Mouse (Mus musculus): ENCODE results near the gene Cxcr4. TPM values are rescaled to one million over a fixed set of nuclear protein-coding genes. Genes with fewer than 3 reads are reported as not detected.
A peak's percentile ranks its signal among the peaks of the same experiment; 100 is the strongest.

The Cxcr4 gene
- polyA plus RNA-seq (2012; ENCODE audit: insufficient read depth, low replicate concordance): 1.4 TPM in 1 of 2 replicates, not detected in the other

- Histone ChIP-seq H3K4me3 (replicated peaks) (peak within 1 kb of the TSS; percentile 93), H3K36me3 (replicated peaks; ENCODE audit: low read length) (peaks cover 23% of the 10 kb centered on the region), H3K9me3 (no peaks in the 10 kb centered on the region), H3K4me1 (peaks cover 41% of the 10 kb centered on the region), H3K27me3 (replicated peaks) (peaks cover 3% of the 10 kb centered on the region)
- TF ChIP-seq GATA1 (IDR thresholded peaks at IDR 0.05; ENCODE audit: borderline replicate concordance, low read length) (no peak), FLI1 (IDR thresholded peaks at IDR 0.05; ENCODE audit: low read length) (no peak)
These were observed at the start of gene Cxcr4 for GRCm38 (mm10) chr1:128592211-128592741. Gene Cxcr4 (minus strand): TSS chr1:128592293.

- TF ChIP-seq GATA1 (IDR thresholded peaks at IDR 0.05; ENCODE audit: borderline replicate concordance, low read length): no peak
- no peak for TF ChIP-seq FLI1 (IDR thresholded peaks at IDR 0.05; ENCODE audit: low read length)
- H3K9me3 ChIP-seq: no peaks in the 10 kb centered on the region; the same call in 1 of the 2 replicates
These were observed 47.6 kb upstream of the Cxcr4 start for GRCm38 (mm10) chr1:128639707-128640107.

GRCm38 (mm10) chr1:128637230-128637740 is 45.2 kb upstream of the Cxcr4 start:
- no peak overlapping the region for H3K4me3 ChIP-seq (replicated peaks)
- no peaks in the 10 kb centered on the region for H3K9me3 ChIP-seq
- TF ChIP-seq GATA1 (IDR thresholded peaks at IDR 0.05; ENCODE audit: borderline replicate concordance, low read length): no peak
- no peak for TF ChIP-seq FLI1 (IDR thresholded peaks at IDR 0.05; ENCODE audit: low read length)
- H3K36me3 ChIP-seq (replicated peaks; ENCODE audit: low read length): no peaks in the 10 kb centered on the region
- H3K4me1 ChIP-seq: peaks cover 12% of the 10 kb centered on the region
- peaks cover 12% of the 10 kb centered on the region for H3K27me3 ChIP-seq (replicated peaks)

More at GRCm38 (mm10) chr1:128639707-128640107, 47.6 kb upstream of the Cxcr4 start:
- no peak overlapping the region for H3K4me3 ChIP-seq (replicated peaks)
- peaks cover 22% of the 10 kb centered on the region for H3K27me3 ChIP-seq (replicated peaks)
- no peaks in the 10 kb centered on the region for H3K36me3 ChIP-seq (replicated peaks; ENCODE audit: low read length)
- peaks cover 12% of the 10 kb centered on the region for H3K4me1 ChIP-seq

- Histone ChIP-seq H3K4me1 (peaks cover 12% of the 10 kb centered on the region), H3K27me3 (replicated peaks) (peaks cover 5% of the 10 kb centered on the region), H3K9me3 (no peaks in the 10 kb centered on the region), H3K36me3 (replicated peaks; ENCODE audit: low read length) (no peaks in the 10 kb centered on the region), H3K4me3 (replicated peaks) (no peak overlapping the region)
- TF ChIP-seq FLI1 (IDR thresholded peaks at IDR 0.05; ENCODE audit: low read length) (no peak), GATA1 (IDR thresholded peaks at IDR 0.05; ENCODE audit: borderline replicate concordance, low read length) (no peak)
These were observed 44.5 kb upstream of the Cxcr4 start for GRCm38 (mm10) chr1:128636258-128637229.

- H3K9me3 ChIP-seq: 0 out of 2 replicates have a peak, but pooled peaks cover 5% of the 10 kb centered on the region
- H3K4me1 ChIP-seq: peaks cover 9% of the 10 kb centered on the region
- H3K27me3 ChIP-seq (replicated peaks): peaks cover 2% of the 10 kb centered on the region
- TF ChIP-seq FLI1 (IDR thresholded peaks at IDR 0.05; ENCODE audit: low read length) (no peak), GATA1 (IDR thresholded peaks at IDR 0.05; ENCODE audit: borderline replicate concordance, low read length) (no peak)
- H3K36me3 ChIP-seq (replicated peaks; ENCODE audit: low read length): no peaks in the 10 kb centered on the region
- no peak overlapping the region for H3K4me3 ChIP-seq (replicated peaks)
These were observed 41.8 kb upstream of the Cxcr4 start for GRCm38 (mm10) chr1:128633711-128634379.

GRCm38 (mm10) chr1:128632522-128632921 is 40.4 kb upstream of the Cxcr4 start:
- H3K27me3 ChIP-seq (replicated peaks): peaks cover 2% of the 10 kb centered on the region
- H3K4me3 ChIP-seq (replicated peaks): no peak overlapping the region
- TF ChIP-seq FLI1 (IDR thresholded peaks at IDR 0.05; ENCODE audit: low read length) (no peak), GATA1 (IDR thresholded peaks at IDR 0.05; ENCODE audit: borderline replicate concordance, low read length) (no peak)
- H3K36me3 ChIP-seq (replicated peaks; ENCODE audit: low read length): no peaks in the 10 kb centered on the region
- H3K4me1 ChIP-seq: peaks cover 9% of the 10 kb centered on the region
- 0 out of 2 replicates have a peak, but pooled peaks cover 5% of the 10 kb centered on the region for H3K9me3 ChIP-seq

GRCm38 (mm10) chr1:128626144-128626678 is 34.1 kb upstream of the Cxcr4 start:
- H3K4me1 ChIP-seq: peaks cover 21% of the 10 kb centered on the region
- no peak overlapping the region for H3K4me3 ChIP-seq (replicated peaks)
- no peaks in the 10 kb centered on the region for H3K27me3 ChIP-seq (replicated peaks)
- H3K36me3 ChIP-seq (replicated peaks; ENCODE audit: low read length): no peaks in the 10 kb centered on the region
- TF ChIP-seq FLI1 (IDR thresholded peaks at IDR 0.05; ENCODE audit: low read length) (no peak), GATA1 (IDR thresholded peaks at IDR 0.05; ENCODE audit: borderline replicate concordance, low read length) (no peak)
- peaks cover 9% of the 10 kb centered on the region for H3K9me3 ChIP-seq

- no peaks in the 10 kb centered on the region for H3K36me3 ChIP-seq (replicated peaks; ENCODE audit: low read length)
- peaks cover 21% of the 10 kb centered on the region for H3K4me1 ChIP-seq
- no peak for TF ChIP-seq FLI1 (IDR thresholded peaks at IDR 0.05; ENCODE audit: low read length)
- TF ChIP-seq GATA1 (IDR thresholded peaks at IDR 0.05; ENCODE audit: borderline replicate concordance, low read length): no peak
- H3K9me3 ChIP-seq: peaks cover 4% of the 10 kb centered on the region
- no peaks in the 10 kb centered on the region for H3K27me3 ChIP-seq (replicated peaks)
- H3K4me3 ChIP-seq (replicated peaks): no peak overlapping the region
These were observed 31.4 kb upstream of the Cxcr4 start for GRCm38 (mm10) chr1:128623594-128623887.

GRCm38 (mm10) chr1:128622867-128623593 is 30.9 kb upstream of the Cxcr4 start:
- TF ChIP-seq GATA1 (IDR thresholded peaks at IDR 0.05; ENCODE audit: borderline replicate concordance, low read length) (no peak), FLI1 (IDR thresholded peaks at IDR 0.05; ENCODE audit: low read length) (no peak)
- Histone ChIP-seq H3K36me3 (replicated peaks; ENCODE audit: low read length) (no peaks in the 10 kb centered on the region), H3K27me3 (replicated peaks) (no peaks in the 10 kb centered on the region), H3K4me1 (peaks cover 21% of the 10 kb centered on the region), H3K9me3 (peaks cover 4% of the 10 kb centered on the region), H3K4me3 (replicated peaks) (no peak overlapping the region)

Data from megakaryocyte, embryonic 14.5 days (primary cell).